Mouse (Mus musculus) MEL (cell line): ENCODE measurements at regions not wholly inside any gene's neighbourhood (a gene's known extent, or its start where the extent isn't known, plus 50 kb on each side); places are given as distances from the start of the nearest gene placed in this dataset.

Experiments used
- CHD2 ChIP-seq: IDR thresholded peaks from 2 replicates; pipeline ENCODE4 v1.6.1; 2011; ENCODE audit warnings: low read length, improper control_type of control experiment
- CTCF ChIP-seq, 3 experiments: IDR thresholded peaks in 2 of 3; conservative IDR thresholded peaks in 1 of 3; 2 replicates each; pipeline ENCODE4 v1.5.1; 2011 to 2012; ENCODE audit warnings: low read length in 3 of 3, low read depth in 2 of 3, mild to moderate bottlenecking in 2 of 3, improper control_type of control experiment in 1 of 3, inconsistent platforms in 1 of 3, mixed read lengths in 1 of 3, moderate library complexity in 1 of 3; ENCODE audit not compliant: control insufficient read depth in 1 of 3, insufficient read depth in 1 of 3, poor library complexity in 1 of 3, severe bottlenecking in 1 of 3
- E2F4 ChIP-seq: IDR thresholded peaks from 2 replicates; pipeline ENCODE4 v1.6.1; 2011; ENCODE audit warnings: low read depth, low read length, improper control_type of control experiment, borderline replicate concordance
- EP300 ChIP-seq, 2 experiments: IDR thresholded peaks; 2 replicates each; pipeline ENCODE4 v1.6.1; 2011; ENCODE audit warnings: improper control_type of control experiment in 2 of 2, low read length in 2 of 2, low read depth in 1 of 2, mild to moderate bottlenecking in 1 of 2
- HCFC1 ChIP-seq: IDR thresholded peaks from 2 replicates; pipeline ENCODE4 v1.6.1; 2012; ENCODE audit warnings: low read depth, mild to moderate bottlenecking, inconsistent platforms, low read length, improper control_type of control experiment, moderate library complexity
- RCOR1 ChIP-seq: IDR thresholded peaks from 2 replicates; pipeline ENCODE4 v1.6.1; 2012; ENCODE audit warnings: low read depth, mild to moderate bottlenecking, inconsistent platforms, low read length, improper control_type of control experiment
- TAL1 ChIP-seq: IDR thresholded peaks from 2 replicates; pipeline ENCODE4 v1.6.1; 2012; ENCODE audit warnings: mild to moderate bottlenecking, inconsistent platforms, low read length, moderate library complexity, mixed read lengths

GRCm38 (mm10) chr1:47432829-47433228 lies 540.2 kb upstream of the Slc39a10 start:
- TF ChIP-seq RCOR1: no peak
- TF ChIP-seq HCFC1: no peak
- TF ChIP-seq E2F4: no peak
- no peak for TF ChIP-seq CTCF (IDR thresholded peaks at IDR 0.05 in 2 of 3, conservative IDR thresholded peaks at IDR 0.05 in 1 of 3; ENCODE audit: control insufficient read depth in 1 of 3, insufficient read depth in 1 of 3, low read depth in 2 of 3, low read length in 3 of 3, poor library complexity in 1 of 3, severe bottlenecking in 1 of 3)
- TF ChIP-seq EP300 (IDR thresholded peaks at IDR 0.05; ENCODE audit: low read depth in 1 of 2, low read length in 2 of 2): no peak
- TF ChIP-seq TAL1: no peak
- no peak for TF ChIP-seq CHD2
